Mouse (Mus musculus) megakaryocyte, adult 5-6 weeks (primary cell): Measurements from ENCODE around the gene Olfr1323. TPM values are rescaled to one million over a fixed set of nuclear protein-coding genes. Genes with fewer than 3 reads are reported as not detected.

ENCODE experiments used
- ATAC-seq: 2 replicates; pipeline ENCODE4 v1.8.0; 2016; ENCODE audit warnings: mild to moderate bottlenecking, inconsistent platforms; ENCODE audit not compliant: poor library complexity, severe bottlenecking
- total RNA-seq, 2 experiments: library from RNA; stranded (forward) in 1 of 2; stranded (reverse) in 1 of 2; fragments of 153-499, 151-499 nt in 1 of 2; fragments of 221-1000, 200-1000 nt in 1 of 2; gene quantifications; 2 replicates each; pipeline versions ENCODE4 v1.2.3 to v1.2.4; 2015 to 2017

Gene Olfr1323
- total RNA-seq (2015): not detected in 2 replicates
- total RNA-seq (2017): not detected in 2 replicates

- ATAC-seq: no peak
Measured at GRCm38 (mm10) chrX:50019259-50019658, at the start of gene Olfr1323. TSS of gene Olfr1323 (minus strand) at chrX:50019359.

GRCm38 (mm10) chrX:50012242-50012641 is 6.9 kb downstream of the Olfr1323 start:
- no peak for ATAC-seq

Other genes starting within 250 kb of the Olfr1323 start
- not detected in 2 replicates for gene Igsf1, start 221.6 kb downstream of the Olfr1323 start, total RNA-seq (2015)
- not detected in 2 replicates for gene Igsf1, start 221.6 kb downstream of the Olfr1323 start, total RNA-seq (2017)
- not detected in 2 replicates for gene Olfr1322, start 127.9 kb downstream of the Olfr1323 start, total RNA-seq (2015)
- gene Olfr1322, start 127.9 kb downstream of the Olfr1323 start, total RNA-seq (2017): not detected in 2 replicates